Mouse (Mus musculus) testis, postnatal 10 days (tissue): ENCODE measurements around the gene Hsd17b12.

ENCODE experiments used
- DNase-seq: peaks from one replicate; pipeline ENCODE4 v3.0.0; 2021; ENCODE audit warnings: low spot score

Hsd17b12 gene

GRCm38 (mm10) chr2:94010335-94011291 is 147.2 kb downstream of the Hsd17b12 start, which contains the start of gene Alkbh3:
Alkbh3 (minus strand) TSS chr2:94010807.
- DNase-seq, result peak; percentile 94

- DNase-seq, result peak; percentile 92
These were observed 155.4 kb downstream of the Hsd17b12 start for GRCm38 (mm10) chr2:94002331-94002730.

DNA sequence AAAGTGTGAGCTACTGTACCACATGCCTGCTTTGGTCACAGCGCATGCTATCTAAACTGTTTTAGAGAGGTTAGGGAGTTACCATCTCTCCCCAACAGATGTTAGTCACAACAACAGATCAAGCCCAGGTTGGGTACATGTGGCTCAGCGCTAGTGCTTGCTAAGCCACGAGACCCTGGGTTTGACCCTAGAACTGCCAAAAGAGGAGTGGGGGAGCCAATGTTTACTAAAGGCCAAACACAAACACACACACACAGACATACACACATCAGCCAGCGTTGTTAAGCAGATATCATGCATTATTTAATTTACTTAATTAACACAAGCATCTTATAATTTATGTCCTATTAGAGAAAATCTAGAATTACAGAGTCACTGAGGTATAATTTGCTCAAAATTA is 155.8 kb downstream of the Hsd17b12 start:
- DNase-seq, result no peak

DNA sequence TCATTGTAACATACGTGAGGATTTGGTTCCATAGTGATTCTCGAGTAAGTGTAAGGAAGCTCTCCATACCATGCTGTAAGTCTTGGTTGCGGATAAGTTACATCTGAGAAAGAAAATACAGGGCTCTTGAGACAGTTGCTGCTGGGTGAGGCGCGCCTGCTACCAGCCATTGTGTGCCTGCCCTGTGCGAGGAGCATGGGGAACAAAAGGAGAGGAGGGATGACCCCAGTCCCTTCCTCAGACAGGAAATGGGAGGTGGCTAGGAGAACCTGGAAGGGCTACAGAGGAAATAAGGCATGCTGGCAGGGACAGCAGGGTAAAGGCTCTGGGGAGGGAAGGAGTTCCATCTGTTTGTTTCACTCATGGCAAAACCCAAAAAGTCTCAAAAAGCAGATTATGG is 156.4 kb downstream of the Hsd17b12 start:
- no peak for DNase-seq

- no peak for DNase-seq
These were observed 161.5 kb downstream of the Hsd17b12 start, which contains the start of gene Gm27027 for GRCm38 (mm10) chr2:93996254-93996653. Gm27027 (minus strand) TSS chr2:93996354.

GRCm38 (mm10) chr2:93992810-93993209 is 165.0 kb downstream of the Hsd17b12 start:
- no peak for DNase-seq

GRCm38 (mm10) chr2:93992259-93992658 is 165.5 kb downstream of the Hsd17b12 start:
- no peak for DNase-seq

DNA sequence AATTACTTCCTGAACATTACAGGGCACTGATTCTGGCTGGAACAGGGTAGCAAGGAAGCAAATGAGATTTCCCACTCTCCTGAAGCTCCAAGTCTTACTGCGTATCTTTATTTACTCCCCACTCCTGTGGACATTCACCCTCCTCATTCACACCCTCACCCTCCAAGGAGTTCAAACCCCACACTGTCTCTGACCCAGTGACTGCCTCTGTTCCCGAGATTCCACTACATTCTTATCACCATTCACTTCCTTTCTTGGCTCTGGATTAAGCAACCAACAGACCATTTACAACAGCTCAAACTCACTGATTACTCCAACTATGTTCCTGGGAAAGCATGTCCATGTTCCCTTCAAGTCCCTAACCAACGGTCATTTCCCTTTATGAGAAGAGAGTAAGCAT is 166.4 kb downstream of the Hsd17b12 start:
- DNase-seq, result no peak

- no peak for DNase-seq
These were observed 169.3 kb downstream of the Hsd17b12 start for GRCm38 (mm10) chr2:93988440-93988839.
